Mouse (Mus musculus) lung, postnatal 0 days (tissue): Measurements from ENCODE around the gene Ppp1r21.

Experiments
- CTCF ChIP-seq: IDR thresholded peaks from 2 replicates; pipeline ENCODE4 v1.5.1; 2016; ENCODE audit warnings: antibody characterized with exemption, mild to moderate bottlenecking
- EP300 ChIP-seq: IDR thresholded peaks from 2 replicates; pipeline ENCODE4 v1.6.1; 2016; ENCODE audit warnings: antibody characterized with exemption, mild to moderate bottlenecking, control low read depth

DNA sequence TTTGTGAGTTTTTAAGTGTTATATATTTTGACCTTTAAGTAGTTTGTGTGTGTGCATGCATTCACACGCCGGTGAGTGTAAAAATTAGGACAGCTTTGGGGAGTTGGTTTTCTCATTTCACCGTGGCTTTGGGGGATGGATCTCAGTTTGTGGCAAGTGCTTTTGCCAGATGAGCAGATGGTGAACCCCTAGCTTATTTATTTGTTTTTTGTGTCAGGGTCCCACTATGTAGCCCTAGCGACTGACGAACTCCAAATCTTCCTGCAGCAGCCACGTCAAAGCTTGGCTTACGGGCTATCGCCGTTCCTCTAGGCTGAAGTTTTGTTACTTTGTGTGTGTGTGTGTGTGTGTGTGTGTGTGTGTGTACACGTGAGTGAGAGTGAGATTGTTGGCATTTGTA, 39.4 kb upstream of the Ppp1r21 start:
- no peak for TF ChIP-seq CTCF
- no peak for TF ChIP-seq EP300
